Mouse (Mus musculus) hindbrain, embryonic 14.5 days (tissue): ENCODE results near the gene Kif23. TPM values are rescaled to one million over a fixed set of nuclear protein-coding genes. Genes with fewer than 3 reads are reported as not detected.
A peak's percentile ranks its signal among the peaks of the same experiment; 100 is the strongest.

Experiments used
- ATAC-seq: fragments of 200-750 bp; cut with Nextera tagmentation; 2 replicates; pipeline ENCODE4 v1.8.0; 2017; ENCODE audit warnings: moderate number of reproducible peaks, mild to moderate bottlenecking, moderate TSS enrichment, moderate library complexity; ENCODE audit not compliant: low FRiP score
- DNase-seq: peaks from one replicate; pipeline ENCODE4 v3.0.0-alpha.2; 2015; ENCODE audit warnings: low spot score
- H3K27ac ChIP-seq: fragments of 300-500 bp; sonication (generic); 2 replicates; pipeline ENCODE4 v1.5.1; 2014; ENCODE audit warnings: mild to moderate bottlenecking, moderate library complexity
- H3K27me3 ChIP-seq: fragments of 300-500 bp; sonication (generic); 2 replicates; pipeline ENCODE4 v1.6.1; 2014; ENCODE audit warnings: mild to moderate bottlenecking, low read length, mixed read lengths; ENCODE audit not compliant: control insufficient read depth, insufficient read depth
- H3K36me3 ChIP-seq: fragments of 300-500 bp; sonication (generic); replicated peaks from 2 replicates; pipeline ENCODE4 v1.6.1; 2014; ENCODE audit not compliant: control insufficient read depth, insufficient read depth
- H3K4me1 ChIP-seq: fragments of 300-500 bp; sonication (generic); replicated peaks from 2 replicates; pipeline ENCODE4 v1.6.1; 2014; ENCODE audit warnings: antibody characterized with exemption, low read length, mixed read lengths; ENCODE audit not compliant: control insufficient read depth, insufficient read depth
- H3K4me2 ChIP-seq: fragments of 300-500 bp; sonication (generic); replicated peaks from 2 replicates; pipeline ENCODE4 v1.6.1; 2014; ENCODE audit warnings: mild to moderate bottlenecking, moderate library complexity
- H3K4me3 ChIP-seq: fragments of 300-500 bp; sonication (generic); replicated peaks from 2 replicates; pipeline ENCODE4 v1.5.1; 2014; ENCODE audit warnings: mild to moderate bottlenecking, low read length
- H3K9ac ChIP-seq: fragments of 300-500 bp; sonication (generic); 2 replicates; pipeline ENCODE4 v1.6.1; 2014
- H3K9me3 ChIP-seq: fragments of 300-500 bp; sonication (generic); 2 replicates; pipeline ENCODE4 v1.6.1; 2016; ENCODE audit warnings: low read length; ENCODE audit not compliant: control insufficient read depth
- WGBS: fragments of 180-500 bp; shearing (Covaris S2); extraction: QIAGEN DNeasy Blood & Tissue Kit; methylation state at CpG from one replicate; pipeline ENCODE4 v1.1.7; 2014; 5-methylcytosine and 5-hydroxymethylcytosine counted together
- polyA plus RNA-seq: library from polyadenylated mRNA; unstranded; fragments of >200 nt; fragmentation: Nextera tagmentation; extraction: Ambion mirVana; gene quantifications from 2 replicates; pipeline ENCODE4 v1.2.1, GENCODE M21; 2014

Gene Kif23
- polyA plus RNA-seq, 1 experiment from 2014 or later: 14.3 TPM

DNA sequence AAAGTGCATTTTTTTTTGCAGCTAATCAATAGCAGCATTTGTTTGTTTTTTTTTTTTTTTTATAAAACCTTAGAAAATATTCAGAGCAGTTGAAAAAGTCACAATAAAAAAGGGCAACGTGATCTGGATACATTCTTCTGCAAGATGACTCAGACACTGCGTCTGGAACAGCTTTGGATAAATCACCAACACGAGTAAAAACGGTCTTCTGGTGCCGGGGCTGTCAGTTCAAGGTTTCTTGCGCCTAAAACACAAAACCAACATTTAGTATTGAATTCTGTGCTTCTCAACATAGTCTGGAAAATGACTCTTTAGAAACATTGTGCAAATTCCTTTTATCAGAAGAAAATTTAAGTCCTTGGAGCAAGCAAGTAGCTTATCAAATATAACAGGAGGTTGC lies 29.1 kb downstream of the Kif23 start:
- Histone ChIP-seq H3K4me3 (no peak overlapping the region), H3K4me1 (peaks cover 12% of the 10 kb centered on the region), H3K9me3 (no peaks in the 10 kb centered on the region), H3K9ac (no peak overlapping the region), H3K36me3 (peaks cover 9% of the 10 kb centered on the region), H3K27ac (no peak overlapping the region), H3K27me3 (no peaks in the 10 kb centered on the region), H3K4me2 (no peak overlapping the region)
- WGBS: 96% methylated on average over 6 of the region's 6 CpGs
- DNase-seq: no peak
- ATAC-seq: no peak

DNA sequence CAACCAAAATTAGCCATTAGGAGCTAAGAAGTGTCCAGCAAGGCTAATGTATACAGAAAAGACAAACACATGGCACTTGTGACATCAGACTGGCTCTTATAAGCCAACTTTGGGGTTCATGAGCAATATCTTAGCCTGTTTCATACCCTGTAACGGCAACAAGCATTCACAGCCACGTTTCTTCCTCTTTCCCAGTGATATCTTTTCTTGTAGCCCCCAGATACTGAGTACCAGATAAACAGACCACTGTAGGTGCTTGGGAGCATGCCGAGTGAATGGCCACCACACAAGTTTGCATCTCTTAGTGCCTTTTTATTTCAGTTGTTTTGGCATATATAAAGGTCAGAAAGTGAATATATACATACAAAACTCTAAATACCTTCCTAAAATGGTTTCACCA lies 29.6 kb downstream of the Kif23 start:
- H3K9ac ChIP-seq: no peak overlapping the region
- H3K9me3 ChIP-seq: no peaks in the 10 kb centered on the region
- no peak overlapping the region for H3K4me2 ChIP-seq
- H3K27me3 ChIP-seq: no peaks in the 10 kb centered on the region
- ATAC-seq: no peak
- no peak for DNase-seq
- H3K27ac ChIP-seq: no peak overlapping the region
- peaks cover 12% of the 10 kb centered on the region for H3K4me1 ChIP-seq
- peaks cover 14% of the 10 kb centered on the region for H3K36me3 ChIP-seq
- no peak overlapping the region for H3K4me3 ChIP-seq
- 92% methylated on average over 3 of the region's 3 CpGs for WGBS

GRCm38 (mm10) chr9:61915393-61916005 lies 31.1 kb downstream of the Kif23 start:
- Histone ChIP-seq H3K9me3 (no peaks in the 10 kb centered on the region), H3K27me3 (no peaks in the 10 kb centered on the region), H3K36me3 (peaks cover 28% of the 10 kb centered on the region), H3K27ac (peak overlapping the region; percentile 84; the same call in 1 of the 2 replicates), H3K4me2 (peak overlapping the region; percentile 85), H3K4me1 (peaks cover 12% of the 10 kb centered on the region), H3K4me3 (peak overlapping the region; percentile 61; the same call in 1 of the 2 replicates), H3K9ac (peak overlapping the region; percentile 61; the same call in 1 of the 2 replicates)
- DNase-seq: no peak
- ATAC-seq: no peak
- 59% methylated on average over 4 of the region's 4 CpGs for WGBS

- peak overlapping the region; percentile 61 for H3K9ac ChIP-seq
- ATAC-seq (no peak), DNase-seq (no peak)
- H3K4me1 ChIP-seq: peaks cover 12% of the 10 kb centered on the region
- H3K9me3 ChIP-seq: no peaks in the 10 kb centered on the region
- peak overlapping the region; percentile 61 for H3K4me3 ChIP-seq
- H3K4me2 ChIP-seq: peak overlapping the region; percentile 85
- 5% methylated on average over 13 of the region's 13 CpGs for WGBS
- H3K27me3 ChIP-seq: no peaks in the 10 kb centered on the region
- peak overlapping the region; percentile 84 for H3K27ac ChIP-seq
- peaks cover 28% of the 10 kb centered on the region for H3K36me3 ChIP-seq
These were observed 31.7 kb downstream of the Kif23 start for GRCm38 (mm10) chr9:61914917-61915300.

GRCm38 (mm10) chr9:61914203-61914916 lies 32.2 kb downstream of the Kif23 start, which contains the start of gene Rplp1:
Gene Rplp1, minus strand, starts transcription at chr9:61914542.
- Histone ChIP-seq H3K9me3 (no peaks in the 10 kb centered on the region), H3K4me3 (peak within 1 kb of the TSS; percentile 61), H3K9ac (peak within 1 kb of the TSS; percentile 76), H3K36me3 (peaks cover 28% of the 10 kb centered on the region), H3K27ac (peak within 1 kb of the TSS; percentile 84), H3K4me1 (peaks cover 12% of the 10 kb centered on the region), H3K4me2 (peak within 1 kb of the TSS; percentile 85), H3K27me3 (no peaks in the 10 kb centered on the region)
- ATAC-seq (peak; percentile 98), DNase-seq (peak; percentile 95)
- WGBS: under 1% methylated on average over 69 of the region's 70 CpGs

DNA sequence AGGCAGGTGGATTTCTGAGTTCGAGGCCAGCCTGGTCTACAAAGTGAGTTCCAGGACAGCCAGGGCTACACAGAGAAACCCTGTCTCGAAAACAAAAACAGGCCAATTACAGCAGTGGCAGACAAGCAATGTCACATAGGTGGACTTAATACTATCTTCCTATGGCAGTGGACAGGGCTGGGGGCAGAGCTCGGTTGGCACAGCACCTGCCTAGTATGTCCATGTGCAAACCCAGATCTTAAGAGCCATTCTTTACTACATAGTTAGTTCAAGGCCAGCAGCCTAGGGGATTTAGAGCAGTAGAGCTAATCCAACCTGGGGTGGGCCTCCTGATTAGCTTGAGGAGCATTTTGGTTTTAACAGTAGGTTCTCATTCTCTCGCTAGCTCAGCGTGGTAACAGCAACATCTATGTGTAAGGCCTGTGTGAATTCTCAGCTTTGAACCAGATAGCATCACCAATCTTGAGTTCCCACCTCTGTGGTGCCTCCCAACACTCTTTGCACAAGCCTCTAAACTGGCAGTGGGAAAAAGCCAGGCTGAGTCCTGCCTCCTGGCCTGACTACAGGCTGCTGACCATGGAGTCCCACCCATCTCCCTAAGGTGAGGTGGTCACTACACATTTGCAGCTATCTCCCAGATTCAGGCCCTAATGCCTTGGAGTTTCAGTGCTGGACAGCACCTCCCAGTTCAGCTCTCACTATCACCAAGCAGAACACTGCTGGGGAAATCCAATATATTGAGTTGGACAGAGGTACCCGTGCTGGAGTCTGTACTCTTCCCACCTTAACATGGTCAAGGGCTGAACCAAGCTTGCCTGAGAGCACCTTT lies 35.1 kb downstream of the Kif23 start:
- no peak for ATAC-seq
- 58% methylated on average over 6 of the region's 6 CpGs for WGBS
- no peaks in the 10 kb centered on the region for H3K27me3 ChIP-seq
- no peak overlapping the region for H3K27ac ChIP-seq
- no peak overlapping the region for H3K9ac ChIP-seq
- H3K4me1 ChIP-seq: peaks cover 12% of the 10 kb centered on the region
- no peaks in the 10 kb centered on the region for H3K9me3 ChIP-seq
- no peak overlapping the region for H3K4me2 ChIP-seq
- peaks cover 28% of the 10 kb centered on the region for H3K36me3 ChIP-seq
- no peak overlapping the region for H3K4me3 ChIP-seq
- no peak for DNase-seq

DNA sequence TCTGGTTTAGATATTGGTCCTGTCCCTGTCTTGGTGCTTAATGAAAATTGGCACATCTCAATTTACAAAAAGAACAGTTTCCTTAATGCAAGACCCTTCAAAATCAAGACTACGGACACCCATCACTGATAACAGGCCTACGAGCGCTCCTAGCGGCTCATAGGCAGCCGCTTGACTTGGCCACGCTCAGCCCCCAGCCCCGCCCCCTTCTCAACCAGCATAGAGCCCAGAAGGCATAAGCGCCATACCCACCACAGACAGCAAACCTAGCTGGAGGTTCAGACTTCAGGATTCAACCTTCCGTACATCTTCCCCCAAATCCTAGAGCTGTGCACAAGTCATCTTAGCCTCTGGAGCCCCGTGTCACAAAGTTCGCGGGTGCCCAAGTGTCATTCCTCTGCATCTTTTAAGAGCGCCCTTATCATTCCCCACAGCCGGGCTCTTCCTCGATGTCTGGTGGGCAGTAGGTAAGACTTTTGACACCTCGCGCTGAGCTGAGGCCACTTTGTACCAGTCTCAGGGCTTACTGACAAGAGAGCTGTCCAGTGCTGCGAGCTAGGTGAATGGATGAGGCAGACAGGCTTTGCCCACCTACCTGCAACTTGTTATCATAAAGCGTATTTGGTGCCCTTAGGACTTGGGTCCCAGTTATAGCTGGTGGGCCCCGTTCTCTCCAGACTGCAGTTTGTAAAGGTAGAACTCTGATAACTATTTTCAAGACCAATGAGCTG lies 35.9 kb downstream of the Kif23 start:
- peaks cover 28% of the 10 kb centered on the region for H3K36me3 ChIP-seq
- ATAC-seq: no peak

DNA sequence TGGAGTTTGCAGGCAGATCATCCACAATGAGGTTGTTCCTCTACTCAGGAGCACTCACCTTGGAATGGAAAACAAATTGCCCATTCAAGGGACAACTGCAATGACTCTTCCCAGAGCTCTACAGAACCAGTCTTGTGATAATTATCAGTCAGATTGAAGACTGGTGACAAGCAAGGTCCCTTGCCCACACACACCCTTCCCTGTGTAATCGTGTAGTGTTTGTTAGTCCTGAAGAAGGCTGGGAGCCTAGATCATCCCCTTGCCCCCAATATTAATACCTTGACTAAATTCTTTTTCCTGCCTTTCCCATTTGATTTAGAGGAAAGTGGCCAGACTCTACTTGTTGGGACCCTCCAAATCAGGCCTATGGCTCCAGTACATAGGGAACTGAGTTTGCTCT lies 36.9 kb downstream of the Kif23 start:
- no peak overlapping the region for H3K27ac ChIP-seq
- H3K9ac ChIP-seq: no peak overlapping the region
- peaks cover 12% of the 10 kb centered on the region for H3K4me1 ChIP-seq
- ATAC-seq (no peak), DNase-seq (no peak)
- no peak overlapping the region for H3K4me2 ChIP-seq
- peaks cover 28% of the 10 kb centered on the region for H3K36me3 ChIP-seq
- H3K4me3 ChIP-seq: no peak overlapping the region
- 100% methylated on average over 1 of the region's 1 CpGs for WGBS
- H3K9me3 ChIP-seq: no peaks in the 10 kb centered on the region
- H3K27me3 ChIP-seq: no peaks in the 10 kb centered on the region

More for the DNA sequence above, 35.9 kb downstream of the Kif23 start:
- no peak overlapping the region for H3K4me3 ChIP-seq
- 45% methylated on average over 20 of the region's 20 CpGs for WGBS
- H3K27me3 ChIP-seq: no peaks in the 10 kb centered on the region
- peaks cover 12% of the 10 kb centered on the region for H3K4me1 ChIP-seq
- H3K9me3 ChIP-seq: no peaks in the 10 kb centered on the region
- no peak overlapping the region for H3K27ac ChIP-seq
- no peak for DNase-seq
- H3K9ac ChIP-seq: no peak overlapping the region
- H3K4me2 ChIP-seq: no peak overlapping the region
